Mouse (Mus musculus) layer of hippocampus, postnatal 14 days (tissue): ENCODE data around the gene Fam71b. TPM values are rescaled to one million over a fixed set of nuclear protein-coding genes. Genes with fewer than 3 reads are reported as not detected.

Source experiments
- DNase-seq, 2 experiments: peaks; one replicate each; pipeline ENCODE4 v3.0.0; 2021 to 2022; ENCODE audit warnings: low spot score in 2 of 2, mixed read lengths in 1 of 2
- total RNA-seq, 2 experiments: library from RNA; stranded (reverse); gene quantifications; 2 replicates each; pipeline ENCODE4 v1.2.3; 2021

Fam71b gene
- total RNA-seq, 2 experiments from 2014 or later, result not detected

GRCm38 (mm10) chr11:46382466-46382865, 13.9 kb upstream of the Fam71b start:
- DNase-seq, result no peak

- no peak for DNase-seq
Measured at GRCm38 (mm10) chr11:46384925-46385324, 11.4 kb upstream of the Fam71b start.

- DNase-seq, result no peak
Measured at GRCm38 (mm10) chr11:46386556-46386955, 9.8 kb upstream of the Fam71b start.

GRCm38 (mm10) chr11:46387061-46387460, 9.3 kb upstream of the Fam71b start:
- no peak for DNase-seq

- DNase-seq, result no peak
Measured at GRCm38 (mm10) chr11:46388438-46388837, 7.9 kb upstream of the Fam71b start.

- no peak for DNase-seq
Measured at GRCm38 (mm10) chr11:46389336-46390117, 6.8 kb upstream of the Fam71b start, which contains the start of gene Itk. Gene Itk, minus strand, starts transcription at chr11:46389515.

GRCm38 (mm10) chr11:46390621-46391020, 5.7 kb upstream of the Fam71b start:
- DNase-seq, result no peak

GRCm38 (mm10) chr11:46392890-46393289, 3.5 kb upstream of the Fam71b start:
- DNase-seq, result no peak

GRCm38 (mm10) chr11:46393413-46393812, 2.9 kb upstream of the Fam71b start:
- DNase-seq, result no peak

- DNase-seq, result no peak
Measured at GRCm38 (mm10) chr11:46395088-46395487, 1.3 kb upstream of the Fam71b start.

- no peak for DNase-seq
Measured at GRCm38 (mm10) chr11:46395698-46396097, 661 bp upstream of the Fam71b start.

- no peak for DNase-seq
Measured at GRCm38 (mm10) chr11:46396860-46397179, 461 bp downstream of the Fam71b start.

GRCm38 (mm10) chr11:46397900-46398299, 1.5 kb downstream of the Fam71b start:
- no peak for DNase-seq

- no peak for DNase-seq
Measured at GRCm38 (mm10) chr11:46398473-46398872, 2.1 kb downstream of the Fam71b start.

- no peak for DNase-seq
Measured at GRCm38 (mm10) chr11:46398933-46399383, 2.6 kb downstream of the Fam71b start.

- no peak for DNase-seq
Measured at GRCm38 (mm10) chr11:46401555-46401954, 5.2 kb downstream of the Fam71b start.

- no peak for DNase-seq
Measured at GRCm38 (mm10) chr11:46404986-46405385, 8.6 kb downstream of the Fam71b start.

GRCm38 (mm10) chr11:46406721-46407120, 10.4 kb downstream of the Fam71b start:
- no peak for DNase-seq

- DNase-seq, result no peak
Measured at GRCm38 (mm10) chr11:46410018-46410563, 13.7 kb downstream of the Fam71b start.

- no peak for DNase-seq
Measured at GRCm38 (mm10) chr11:46418438-46418837, 22.1 kb downstream of the Fam71b start.

GRCm38 (mm10) chr11:46418860-46419259, 22.5 kb downstream of the Fam71b start:
- no peak for DNase-seq

- DNase-seq, result no peak
Measured at GRCm38 (mm10) chr11:46421086-46421888, 24.9 kb downstream of the Fam71b start.
